7 mouse cellular contexts compared by ENCODE assay signal in genomic region chr19:56822448-56822836, GRCm38 (mm10). TPM values are rescaled to one million over a fixed set of nuclear protein-coding genes. Genes with fewer than 3 reads are reported as not detected.
DNase-seq lines count a peak whose midpoint lies in the region; ATAC-seq lines count a peak whose summit lies in the region.

No protein-coding gene starts in this region.

- no peak overlapping the region for H3K27ac ChIP-seq in neural tube, embryonic 11.5 days (ENCODE audit: low read depth, low read length)
- H3K27ac ChIP-seq in forebrain, embryonic 10.5 days = peak overlapping the region; percentile 94
- no peak overlapping the region for H3K27ac ChIP-seq in liver, embryonic 12.5 days
- H3K27ac ChIP-seq in stomach, embryonic 16.5 days (ENCODE audit: low read length) = peak overlapping the region; percentile 64

- peak; percentile 45 for ATAC-seq in neural tube, embryonic 11.5 days (ENCODE audit: insufficient read depth, low FRiP score, low TSS enrichment)
- peak; percentile 54 for ATAC-seq in liver, embryonic 12.5 days
- peak; percentile 51 for ATAC-seq in stomach, embryonic 16.5 days (ENCODE audit: insufficient read depth, low FRiP score)

- H3K4me1 ChIP-seq in neural tube, embryonic 11.5 days (ENCODE audit: control insufficient read depth, insufficient read depth, low read length) = peaks cover 2% of the 10 kb centered on the region; the same call in 1 of the 2 replicates
- peaks cover 21% of the 10 kb centered on the region for H3K4me1 ChIP-seq in forebrain, embryonic 10.5 days
- H3K4me1 ChIP-seq in liver, embryonic 12.5 days = peaks cover 37% of the 10 kb centered on the region
- H3K4me1 ChIP-seq in stomach, embryonic 16.5 days (ENCODE audit: control insufficient read depth, insufficient read depth, low read length) = peaks cover 25% of the 10 kb centered on the region

- no peaks in the 10 kb centered on the region for H3K27me3 ChIP-seq in neural tube, embryonic 11.5 days (ENCODE audit: control insufficient read depth, insufficient read depth, low read length)
- H3K27me3 ChIP-seq in forebrain, embryonic 10.5 days (ENCODE audit: poor library complexity, severe bottlenecking) = peaks cover 38% of the 10 kb centered on the region
- peaks cover 41% of the 10 kb centered on the region for H3K27me3 ChIP-seq in liver, embryonic 12.5 days (replicated peaks)
- H3K27me3 ChIP-seq in stomach, embryonic 16.5 days (ENCODE audit: control insufficient read depth, insufficient read depth, low read length) = no peaks in the 10 kb centered on the region

- peak overlapping the region; percentile 73 for H3K4me2 ChIP-seq in neural tube, embryonic 11.5 days (ENCODE audit: low read depth)
- peak overlapping the region; percentile 71 for H3K4me2 ChIP-seq in liver, embryonic 12.5 days
- peak overlapping the region; percentile 71 for H3K4me2 ChIP-seq in stomach, embryonic 16.5 days (ENCODE audit: low read depth, low read length)

- H3K36me3 ChIP-seq in neural tube, embryonic 11.5 days (ENCODE audit: control insufficient read depth, insufficient read depth, low read length) = no peaks in the 10 kb centered on the region
- no peaks in the 10 kb centered on the region; the same call in 1 of the 2 replicates for H3K36me3 ChIP-seq in forebrain, embryonic 10.5 days (replicated peaks)
- peaks cover 6% of the 10 kb centered on the region; the same call in 1 of the 2 replicates for H3K36me3 ChIP-seq in liver, embryonic 12.5 days
- no peaks in the 10 kb centered on the region for H3K36me3 ChIP-seq in stomach, embryonic 16.5 days (ENCODE audit: control insufficient read depth, insufficient read depth, low read length)

- DNase-seq in neural tube, embryonic 11.5 days (ENCODE audit: low spot score) = no peak
- no peak for DNase-seq in neural tube, embryonic 10.5 days (ENCODE audit: extremely low spot score, low spot score)
- no peak for DNase-seq in forebrain, embryonic 10.5 days (ENCODE audit: extremely low spot score, low spot score)
- DNase-seq in thymus, postnatal 4 days = no peak
- no peak for DNase-seq in cerebellum, postnatal 36 days

- no peak overlapping the region; the same call in 1 of the 2 replicates for H3K9ac ChIP-seq in neural tube, embryonic 11.5 days (ENCODE audit: low read length)
- peak overlapping the region; percentile 42 for H3K9ac ChIP-seq in liver, embryonic 12.5 days
- peak overlapping the region; percentile 66 for H3K9ac ChIP-seq in stomach, embryonic 16.5 days (ENCODE audit: low read length)

- H3K4me3 ChIP-seq in neural tube, embryonic 11.5 days (ENCODE audit: low read depth, low read length) = peak overlapping the region; percentile 98
- H3K4me3 ChIP-seq in forebrain, embryonic 10.5 days = peak overlapping the region; percentile 99
- H3K4me3 ChIP-seq in liver, embryonic 12.5 days = peak overlapping the region; percentile 99
- peak overlapping the region; percentile 98 for H3K4me3 ChIP-seq in stomach, embryonic 16.5 days (replicated peaks; ENCODE audit: low read length)

- WGBS in neural tube, embryonic 11.5 days = 28% methylated on average over 10 of the region's 10 CpGs
- 25% methylated on average over 10 of the region's 10 CpGs for WGBS in forebrain, embryonic 10.5 days
- WGBS in liver, embryonic 12.5 days (ENCODE audit: insufficient replicate concordance) = 25% methylated on average over 10 of the region's 10 CpGs
- WGBS in stomach, embryonic 16.5 days = 17% methylated on average over 10 of the region's 10 CpGs

- no peaks in the 10 kb centered on the region for H3K9me3 ChIP-seq in neural tube, embryonic 11.5 days (ENCODE audit: control insufficient read depth, low read length)
- H3K9me3 ChIP-seq in forebrain, embryonic 10.5 days = peaks cover 6% of the 10 kb centered on the region; the same call in 1 of the 2 replicates
- H3K9me3 ChIP-seq in liver, embryonic 12.5 days (replicated peaks) = no peaks in the 10 kb centered on the region
- H3K9me3 ChIP-seq in stomach, embryonic 16.5 days (replicated peaks; ENCODE audit: control insufficient read depth, low read length) = 0 out of 2 replicates have a peak, but pooled peaks cover 3% of the 10 kb centered on the region

RNA-seq across cellular contexts. Expression of gene Ccdc186, which starts 0.5 kb away (rescaled TPM):
- 21.2 and 21.9 TPM in 2 replicates for polyA plus RNA-seq in neural tube, embryonic 11.5 days (2014; fragmentation: Nextera tagmentation; extraction: Ambion mirVana)
- polyA plus RNA-seq in forebrain, embryonic 10.5 days (2016; fragmentation: Nextera tagmentation; extraction: Ambion mirVana) = 14.2 and 14.4 TPM in 2 replicates
- 7.7 and 8.1 TPM in 2 replicates for polyA plus RNA-seq in liver, embryonic 12.5 days (2016; fragmentation: Nextera tagmentation; extraction: Ambion mirVana)
- 19.3 and 20.3 TPM in 2 replicates for polyA plus RNA-seq in stomach, embryonic 16.5 days (2015; fragmentation: Nextera tagmentation; extraction: Ambion mirVana)

RNA-seq across cellular contexts. Expression of gene Tdrd1, which starts 3.6 kb away (rescaled TPM):
- 0.88 and 0.97 TPM in 2 replicates for polyA plus RNA-seq in neural tube, embryonic 11.5 days (2014; fragmentation: Nextera tagmentation; extraction: Ambion mirVana)
- 0.48 and 0.49 TPM in 2 replicates for polyA plus RNA-seq in forebrain, embryonic 10.5 days (2016; fragmentation: Nextera tagmentation; extraction: Ambion mirVana)
- polyA plus RNA-seq in liver, embryonic 12.5 days (2016; fragmentation: Nextera tagmentation; extraction: Ambion mirVana) = 0.20 TPM in 2 replicates
- polyA plus RNA-seq in stomach, embryonic 16.5 days (2015; fragmentation: Nextera tagmentation; extraction: Ambion mirVana) = 3.0 and 3.1 TPM in 2 replicates

RNA-seq across cellular contexts. Expression of gene Vwa2, which starts 51.6 kb away (rescaled TPM):
- polyA plus RNA-seq in neural tube, embryonic 11.5 days (2014; fragmentation: Nextera tagmentation; extraction: Ambion mirVana) = 0.62 and 1.4 TPM in 2 replicates
- 1.7 and 2.6 TPM in 2 replicates for polyA plus RNA-seq in forebrain, embryonic 10.5 days (2016; fragmentation: Nextera tagmentation; extraction: Ambion mirVana)
- polyA plus RNA-seq in liver, embryonic 12.5 days (2016; fragmentation: Nextera tagmentation; extraction: Ambion mirVana) = 0.08 and 0.11 TPM in 2 replicates
- 2.5 and 2.9 TPM in 2 replicates for polyA plus RNA-seq in stomach, embryonic 16.5 days (2015; fragmentation: Nextera tagmentation; extraction: Ambion mirVana)

Comparison
In these comparisons a context has a peak if more than half of its experiments do, and no peak if none do; other contexts are left out.
1. H3K27ac ChIP-seq: peak in forebrain, embryonic 10.5 days (single experiment) and stomach, embryonic 16.5 days (single experiment); none in neural tube, embryonic 11.5 days (single experiment) and liver, embryonic 12.5 days (single experiment).
2. Peak in every context shown above with its lines, with median percentiles within 50 percentile points of each other: ATAC-seq, H3K4me2 ChIP-seq and H3K4me3 ChIP-seq.